Mouse (Mus musculus): ENCODE results near the gene Draxin. TPM values are rescaled to one million over a fixed set of nuclear protein-coding genes. Genes with fewer than 3 reads are reported as not detected.
A peak's percentile ranks its signal among the peaks of the same experiment; 100 is the strongest.

Draxin gene
- polyA plus RNA-seq, 1 experiment from 2014 or later: 17.4 TPM

DNA sequence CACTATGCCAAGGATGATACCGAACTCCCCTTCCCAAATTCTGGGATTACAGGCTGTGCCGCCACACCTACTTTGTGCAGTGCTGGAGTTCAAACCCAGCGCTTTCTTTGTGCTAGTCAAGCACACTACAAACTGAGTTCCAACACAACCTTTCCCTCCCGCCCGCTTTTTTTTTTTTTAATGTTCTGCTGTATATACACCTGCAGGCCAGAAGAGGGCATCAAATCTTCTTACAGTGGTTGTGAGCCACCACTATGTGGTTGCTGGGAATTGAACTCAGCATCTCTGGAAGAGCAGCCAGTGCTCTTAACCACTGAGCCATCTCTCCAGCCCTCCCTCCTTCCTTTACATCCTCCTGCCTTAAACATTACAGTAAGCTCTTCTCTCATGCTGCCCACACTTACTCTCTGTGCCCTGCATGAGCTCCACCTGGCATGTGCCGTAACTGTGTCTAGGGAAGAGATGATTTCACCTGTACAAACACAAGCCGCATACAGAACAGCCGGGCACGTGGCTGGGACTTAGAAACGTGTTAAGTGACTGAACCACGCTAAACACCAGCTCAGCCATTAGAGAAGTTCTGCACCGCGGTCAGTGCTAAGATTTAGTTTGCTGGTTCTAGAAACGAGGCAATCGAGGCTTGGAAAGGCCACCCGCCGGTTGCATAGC is 55.8 kb downstream of the Draxin start:
- Histone ChIP-seq H3K27me3 (ENCODE audit: control insufficient read depth, insufficient read depth, low read length) (no peaks in the 10 kb centered on the region), H3K4me3 (replicated peaks; ENCODE audit: low read length) (peak overlapping the region; percentile 22)
- no peak for DNase-seq (ENCODE audit: low spot score)

DNA sequence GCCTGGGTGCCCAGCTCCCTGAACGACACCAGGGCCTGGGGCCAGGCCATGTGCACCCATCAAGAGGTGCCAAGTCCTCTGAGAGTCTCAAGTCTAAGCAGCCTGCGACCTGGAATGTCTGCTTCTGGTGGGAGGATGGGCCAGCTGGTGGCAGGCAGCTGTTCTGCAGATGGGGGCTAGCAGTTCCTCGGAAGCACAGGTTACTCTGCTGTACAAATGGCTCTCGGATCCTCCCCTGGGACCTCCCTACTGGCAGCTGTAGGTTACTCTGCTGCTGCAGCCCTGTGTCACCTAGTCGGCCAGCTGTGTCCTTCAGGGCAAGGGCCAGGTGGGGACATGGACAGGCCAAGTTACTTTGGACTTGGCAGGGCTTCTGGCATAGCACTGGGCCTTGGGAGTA is 59.0 kb downstream of the Draxin start:
- Histone ChIP-seq H3K4me3 (replicated peaks; ENCODE audit: low read length) (no peak overlapping the region), H3K27me3 (ENCODE audit: control insufficient read depth, insufficient read depth, low read length) (no peaks in the 10 kb centered on the region), H3K4me1 (replicated peaks; ENCODE audit: control insufficient read depth, insufficient read depth, low read length) (peaks cover 3% of the 10 kb centered on the region; the same call in 1 of the 2 replicates), H3K4me2 (replicated peaks) (no peak overlapping the region), H3K9me3 (ENCODE audit: control insufficient read depth, low read length) (no peaks in the 10 kb centered on the region), H3K27ac (no peak overlapping the region), H3K9ac (no peak overlapping the region), H3K36me3 (replicated peaks; ENCODE audit: control insufficient read depth, insufficient read depth) (no peaks in the 10 kb centered on the region)
- WGBS: 56% methylated on average over 5 of the region's 5 CpGs
- no peak for DNase-seq (ENCODE audit: low spot score)
- no peak for ATAC-seq (ENCODE audit: low FRiP score)

More for the DNA sequence above, 55.8 kb downstream of the Draxin start:
- Histone ChIP-seq H3K4me1 (replicated peaks; ENCODE audit: control insufficient read depth, insufficient read depth, low read length) (peaks cover 3% of the 10 kb centered on the region; the same call in 1 of the 2 replicates), H3K36me3 (replicated peaks; ENCODE audit: control insufficient read depth, insufficient read depth) (no peaks in the 10 kb centered on the region), H3K4me2 (replicated peaks) (peak overlapping the region; percentile 51), H3K9ac (no peak overlapping the region), H3K27ac (no peak overlapping the region), H3K9me3 (ENCODE audit: control insufficient read depth, low read length) (no peaks in the 10 kb centered on the region)
- WGBS: 50% methylated on average over 17 of the region's 17 CpGs
- ATAC-seq (ENCODE audit: low FRiP score): no peak

DNA sequence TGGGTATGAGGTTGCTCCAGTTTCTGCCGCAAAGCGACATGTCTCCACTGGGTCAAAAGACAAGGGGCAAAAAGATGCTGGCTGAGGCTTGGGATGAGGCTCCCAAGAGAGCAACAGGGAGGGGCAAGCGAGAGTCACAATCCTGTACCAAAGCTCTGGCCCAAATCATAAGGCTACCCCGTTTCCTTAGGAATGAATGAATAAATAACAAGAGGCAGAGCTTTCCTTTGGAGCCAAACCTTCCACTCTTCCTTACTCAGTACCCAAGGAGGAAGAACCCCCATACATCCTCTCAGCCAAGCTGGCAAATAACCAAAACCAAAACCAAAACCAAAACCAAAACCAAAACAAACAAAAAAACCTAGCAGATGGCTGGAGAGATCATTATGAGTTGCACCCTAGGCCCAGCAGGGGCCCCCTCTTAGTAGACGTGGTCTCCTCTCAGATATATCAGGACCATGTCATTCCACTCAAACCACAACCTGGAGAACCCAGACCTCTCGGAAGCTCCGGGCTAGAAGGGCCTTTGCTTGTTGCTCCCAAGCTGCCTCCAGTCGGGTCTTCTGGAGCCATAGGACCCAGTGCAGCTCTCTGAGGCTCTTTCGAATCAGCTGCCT is 60.8 kb downstream of the Draxin start:
- H3K27ac ChIP-seq: no peak overlapping the region
- DNase-seq (ENCODE audit: low spot score) (no peak), ATAC-seq (ENCODE audit: low FRiP score) (no peak)
- no peaks in the 10 kb centered on the region for H3K4me1 ChIP-seq (replicated peaks; ENCODE audit: control insufficient read depth, insufficient read depth, low read length)
- H3K9me3 ChIP-seq (ENCODE audit: control insufficient read depth, low read length): no peaks in the 10 kb centered on the region
- H3K4me2 ChIP-seq (replicated peaks): no peak overlapping the region
- no peaks in the 10 kb centered on the region for H3K27me3 ChIP-seq (ENCODE audit: control insufficient read depth, insufficient read depth, low read length)
- WGBS: 83% methylated on average over 9 of the region's 9 CpGs
- H3K4me3 ChIP-seq (replicated peaks; ENCODE audit: low read length): no peak overlapping the region
- no peaks in the 10 kb centered on the region for H3K36me3 ChIP-seq (replicated peaks; ENCODE audit: control insufficient read depth, insufficient read depth)
- H3K9ac ChIP-seq: no peak overlapping the region

GRCm38 (mm10) chr4:148067346-148067745 is 63.2 kb downstream of the Draxin start:
- Histone ChIP-seq H3K9ac (no peak overlapping the region), H3K9me3 (ENCODE audit: control insufficient read depth, low read length) (no peaks in the 10 kb centered on the region), H3K27ac (no peak overlapping the region), H3K27me3 (ENCODE audit: control insufficient read depth, insufficient read depth, low read length) (no peaks in the 10 kb centered on the region), H3K4me1 (replicated peaks; ENCODE audit: control insufficient read depth, insufficient read depth, low read length) (no peaks in the 10 kb centered on the region), H3K4me3 (replicated peaks; ENCODE audit: low read length) (no peak overlapping the region), H3K36me3 (replicated peaks; ENCODE audit: control insufficient read depth, insufficient read depth) (no peaks in the 10 kb centered on the region), H3K4me2 (replicated peaks) (no peak overlapping the region)
- no peak for DNase-seq (ENCODE audit: low spot score)
- no peak for ATAC-seq (ENCODE audit: low FRiP score)
- 94% methylated on average over 8 of the region's 8 CpGs for WGBS

- Histone ChIP-seq H3K9me3 (ENCODE audit: control insufficient read depth, low read length) (no peaks in the 10 kb centered on the region), H3K36me3 (replicated peaks; ENCODE audit: control insufficient read depth, insufficient read depth) (no peaks in the 10 kb centered on the region), H3K4me3 (replicated peaks; ENCODE audit: low read length) (no peak overlapping the region), H3K4me1 (replicated peaks; ENCODE audit: control insufficient read depth, insufficient read depth, low read length) (no peaks in the 10 kb centered on the region), H3K27me3 (ENCODE audit: control insufficient read depth, insufficient read depth, low read length) (no peaks in the 10 kb centered on the region), H3K9ac (no peak overlapping the region), H3K4me2 (replicated peaks) (no peak overlapping the region), H3K27ac (no peak overlapping the region)
- DNase-seq (ENCODE audit: low spot score) (no peak), ATAC-seq (ENCODE audit: low FRiP score) (no peak; the same call in 1 of the 2 replicates)
- WGBS: 37% methylated on average over 9 of the region's 9 CpGs
Measured at GRCm38 (mm10) chr4:148066401-148066744, 64.1 kb downstream of the Draxin start.

DNA sequence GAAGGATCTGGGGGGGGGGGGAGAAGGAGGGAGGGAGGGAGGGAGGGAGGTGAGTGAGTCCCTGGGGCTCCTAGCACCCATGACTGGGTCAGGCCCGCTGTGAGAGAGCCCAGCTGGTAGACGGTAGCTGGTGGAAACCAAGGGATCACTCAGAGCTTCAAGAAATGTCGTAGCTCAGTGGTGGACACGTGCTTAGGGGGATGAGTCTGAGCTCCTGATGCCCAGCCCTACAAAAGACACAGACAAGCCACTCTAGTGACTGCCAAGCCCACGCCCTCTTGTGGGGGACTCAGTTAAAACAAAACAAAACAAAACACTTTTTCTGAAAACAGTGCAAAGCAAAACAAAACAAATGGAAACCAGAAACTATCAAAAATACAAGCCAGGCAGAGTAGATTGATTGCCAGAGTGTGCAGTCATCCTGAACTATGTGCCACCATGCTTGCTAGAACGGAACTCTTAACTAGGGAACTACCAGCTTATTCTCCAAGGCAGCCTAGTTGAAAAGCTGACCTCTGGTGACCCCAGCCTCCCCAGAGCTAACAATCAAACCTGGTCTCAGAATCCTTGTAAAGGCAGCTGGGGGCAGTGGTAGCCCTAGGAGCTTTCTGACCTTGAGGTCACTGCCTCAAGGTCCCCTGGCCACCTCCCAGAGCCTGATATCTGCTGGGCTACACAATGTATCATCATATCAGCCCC is 64.6 kb downstream of the Draxin start:
- Histone ChIP-seq H3K4me3 (replicated peaks; ENCODE audit: low read length) (no peak overlapping the region), H3K27me3 (ENCODE audit: control insufficient read depth, insufficient read depth, low read length) (no peaks in the 10 kb centered on the region), H3K9ac (no peak overlapping the region), H3K4me1 (replicated peaks; ENCODE audit: control insufficient read depth, insufficient read depth, low read length) (no peaks in the 10 kb centered on the region), H3K4me2 (replicated peaks) (no peak overlapping the region), H3K36me3 (replicated peaks; ENCODE audit: control insufficient read depth, insufficient read depth) (no peaks in the 10 kb centered on the region), H3K9me3 (ENCODE audit: control insufficient read depth, low read length) (no peaks in the 10 kb centered on the region), H3K27ac (no peak overlapping the region)
- DNase-seq (ENCODE audit: low spot score) (no peak), ATAC-seq (ENCODE audit: low FRiP score) (no peak)
- WGBS: 30% methylated on average over 6 of the region's 6 CpGs

DNA sequence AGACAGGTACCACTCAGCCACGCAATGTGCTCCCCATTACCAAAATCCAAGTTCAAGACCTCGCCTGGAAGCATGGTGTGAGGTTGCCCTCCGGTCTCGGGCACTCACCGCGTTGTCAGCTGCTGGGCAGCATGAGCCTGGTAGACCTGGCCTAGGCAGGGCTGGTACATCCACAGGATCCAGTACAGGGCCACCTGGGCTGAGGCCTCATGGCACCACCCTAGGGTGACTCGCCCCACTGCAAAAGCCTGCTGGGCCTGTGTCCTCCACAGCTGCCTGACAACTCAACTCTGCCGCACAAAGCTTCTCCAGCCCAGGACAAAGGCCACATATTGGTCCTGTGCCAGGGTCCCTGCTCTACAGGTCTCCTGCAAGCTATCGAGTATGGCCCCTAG is 69.4 kb downstream of the Draxin start:
- Histone ChIP-seq H3K27me3 (ENCODE audit: control insufficient read depth, insufficient read depth, low read length) (no peaks in the 10 kb centered on the region), H3K36me3 (replicated peaks; ENCODE audit: control insufficient read depth, insufficient read depth) (peaks cover 31% of the 10 kb centered on the region), H3K4me2 (replicated peaks) (no peak overlapping the region), H3K4me1 (replicated peaks; ENCODE audit: control insufficient read depth, insufficient read depth, low read length) (no peaks in the 10 kb centered on the region), H3K4me3 (replicated peaks; ENCODE audit: low read length) (no peak overlapping the region), H3K9me3 (ENCODE audit: control insufficient read depth, low read length) (no peaks in the 10 kb centered on the region), H3K27ac (no peak overlapping the region), H3K9ac (no peak overlapping the region)
- ATAC-seq (ENCODE audit: low FRiP score) (no peak), DNase-seq (ENCODE audit: low spot score) (no peak)
- WGBS: 92% methylated on average over 9 of the region's 9 CpGs

- 55% methylated on average over 13 of the region's 13 CpGs for WGBS
- no peak overlapping the region for H3K4me3 ChIP-seq (replicated peaks; ENCODE audit: low read length)
- H3K9me3 ChIP-seq (ENCODE audit: control insufficient read depth, low read length): no peaks in the 10 kb centered on the region
- H3K27ac ChIP-seq: no peak overlapping the region
- no peaks in the 10 kb centered on the region for H3K4me1 ChIP-seq (replicated peaks; ENCODE audit: control insufficient read depth, insufficient read depth, low read length)
- H3K27me3 ChIP-seq (ENCODE audit: control insufficient read depth, insufficient read depth, low read length): no peaks in the 10 kb centered on the region
- H3K36me3 ChIP-seq (replicated peaks; ENCODE audit: control insufficient read depth, insufficient read depth): peaks cover 38% of the 10 kb centered on the region
- no peak overlapping the region for H3K9ac ChIP-seq
- peak; percentile 18; the same call in 1 of the 2 replicates for ATAC-seq (ENCODE audit: low FRiP score)
- no peak overlapping the region for H3K4me2 ChIP-seq (replicated peaks)
- DNase-seq (ENCODE audit: low spot score): no peak
Measured at GRCm38 (mm10) chr4:148060120-148061085, 70.1 kb downstream of the Draxin start.

GRCm38 (mm10) chr4:148058993-148059392 is 71.5 kb downstream of the Draxin start:
- H3K27me3 ChIP-seq (ENCODE audit: control insufficient read depth, insufficient read depth, low read length): no peaks in the 10 kb centered on the region
- H3K4me1 ChIP-seq (replicated peaks; ENCODE audit: control insufficient read depth, insufficient read depth, low read length): no peaks in the 10 kb centered on the region
- no peak overlapping the region for H3K27ac ChIP-seq
- no peak overlapping the region for H3K4me3 ChIP-seq (replicated peaks; ENCODE audit: low read length)
- no peaks in the 10 kb centered on the region for H3K9me3 ChIP-seq (ENCODE audit: control insufficient read depth, low read length)
- 92% methylated on average over 6 of the region's 6 CpGs for WGBS
- DNase-seq (ENCODE audit: low spot score) (no peak), ATAC-seq (ENCODE audit: low FRiP score) (no peak)
- peaks cover 52% of the 10 kb centered on the region for H3K36me3 ChIP-seq (replicated peaks; ENCODE audit: control insufficient read depth, insufficient read depth)
- H3K9ac ChIP-seq: no peak overlapping the region
- no peak overlapping the region for H3K4me2 ChIP-seq (replicated peaks)
